Mouse (Mus musculus) MEL (cell line): ENCODE results near the gene Ptk7. TPM values are rescaled to one million over a fixed set of nuclear protein-coding genes. Genes with fewer than 3 reads are reported as not detected.

Experiments used
- DNase-seq: peaks from one replicate; pipeline ENCODE4 v3.0.0; 2011; ENCODE audit warnings: low read depth, low spot score
- H3K27ac ChIP-seq: 2 replicates; pipeline ENCODE4 v1.5.1; 2012; ENCODE audit warnings: low read depth, mild to moderate bottlenecking, control low read depth, low read length, moderate library complexity; ENCODE audit not compliant: control insufficient read depth
- H3K27me3 ChIP-seq, 2 experiments: fragments of 150-350 bp in 1 of 2; sonication (generic) in 1 of 2; 2 replicates each; pipeline ENCODE4 v1.6.1; 2012; ENCODE audit warnings: low read length in 2 of 2, mild to moderate bottlenecking in 2 of 2, improper control_type of control experiment in 1 of 2, moderate library complexity in 1 of 2; ENCODE audit not compliant: insufficient read depth in 2 of 2, control insufficient read depth in 1 of 2
- H3K36me3 ChIP-seq, 2 experiments: 2 replicates each; pipeline ENCODE4 v1.6.1; 2012 to 2014; ENCODE audit warnings: low read length in 2 of 2, improper control_type of control experiment in 1 of 2, inconsistent platforms in 1 of 2, mild to moderate bottlenecking in 1 of 2; ENCODE audit not compliant: insufficient read depth in 2 of 2, control insufficient read depth in 1 of 2
- H3K4me1 ChIP-seq, 2 experiments: fragments of 150-350 bp in 1 of 2; sonication (generic) in 1 of 2; 2 replicates each; pipeline ENCODE4 v1.6.1; 2012; ENCODE audit warnings: low read length in 2 of 2, improper control_type of control experiment in 1 of 2, mild to moderate bottlenecking in 1 of 2; ENCODE audit not compliant: insufficient read depth in 2 of 2, control insufficient read depth in 1 of 2
- H3K4me3 ChIP-seq, 2 experiments: fragments of 150-350 bp in 1 of 2; sonication (generic) in 1 of 2; 2 replicates each; pipeline ENCODE4 v1.5.1; 2012; ENCODE audit warnings: low read depth in 2 of 2, low read length in 2 of 2, mild to moderate bottlenecking in 2 of 2, moderate library complexity in 2 of 2, control low read depth in 1 of 2, improper control_type of control experiment in 1 of 2; ENCODE audit not compliant: control insufficient read depth in 1 of 2, insufficient read depth in 1 of 2
- H3K79me2 ChIP-seq: 2 replicates; pipeline ENCODE4 v1.6.1; 2012; ENCODE audit warnings: mild to moderate bottlenecking, low read length, moderate library complexity; ENCODE audit not compliant: control insufficient read depth, poor library complexity, insufficient read depth
- H3K9ac ChIP-seq: 2 replicates; pipeline ENCODE4 v1.6.1; 2012; ENCODE audit warnings: low read depth, mild to moderate bottlenecking, control low read depth, low read length, moderate library complexity; ENCODE audit not compliant: control insufficient read depth, poor library complexity, severe bottlenecking
- H3K9me3 ChIP-seq: fragments of 150-350 bp; sonication (generic); replicated peaks from 2 replicates; pipeline ENCODE4 v1.6.1; 2012; ENCODE audit warnings: mild to moderate bottlenecking, low read length, improper control_type of control experiment, moderate library complexity; ENCODE audit not compliant: insufficient read depth
- BHLHE40 ChIP-seq: IDR thresholded peaks from 2 replicates; pipeline ENCODE4 v1.6.1; 2012; ENCODE audit warnings: low read depth, mild to moderate bottlenecking, inconsistent platforms, low read length, improper control_type of control experiment, borderline replicate concordance
- CHD2 ChIP-seq: IDR thresholded peaks from 2 replicates; pipeline ENCODE4 v1.6.1; 2011; ENCODE audit warnings: low read length, improper control_type of control experiment
- CTCF ChIP-seq, 3 experiments: IDR thresholded peaks in 2 of 3; conservative IDR thresholded peaks in 1 of 3; 2 replicates each; pipeline ENCODE4 v1.5.1; 2011 to 2012; ENCODE audit warnings: low read length in 3 of 3, low read depth in 2 of 3, mild to moderate bottlenecking in 2 of 3, improper control_type of control experiment in 1 of 3, inconsistent platforms in 1 of 3, mixed read lengths in 1 of 3, moderate library complexity in 1 of 3; ENCODE audit not compliant: control insufficient read depth in 1 of 3, insufficient read depth in 1 of 3, poor library complexity in 1 of 3, severe bottlenecking in 1 of 3
- E2F4 ChIP-seq: IDR thresholded peaks from 2 replicates; pipeline ENCODE4 v1.6.1; 2011; ENCODE audit warnings: low read depth, low read length, improper control_type of control experiment, borderline replicate concordance
- ETS1 ChIP-seq: IDR thresholded peaks from 2 replicates; pipeline ENCODE4 v1.6.1; 2012; ENCODE audit warnings: low read depth, mild to moderate bottlenecking, inconsistent platforms, low read length, improper control_type of control experiment, moderate library complexity
- GABPA ChIP-seq: IDR thresholded peaks from 2 replicates; pipeline ENCODE4 v1.6.1; 2012; ENCODE audit warnings: low read depth, mild to moderate bottlenecking, inconsistent platforms, low read length, improper control_type of control experiment, moderate library complexity
- MAFK ChIP-seq: IDR thresholded peaks from 2 replicates; pipeline ENCODE4 v1.6.1; 2011; ENCODE audit warnings: low read depth, mild to moderate bottlenecking, low read length, improper control_type of control experiment, borderline replicate concordance
- MAX ChIP-seq: IDR thresholded peaks from 2 replicates; pipeline ENCODE4 v1.6.1; 2011; ENCODE audit warnings: low read length, improper control_type of control experiment
- MEF2A ChIP-seq: IDR thresholded peaks from 2 replicates; pipeline ENCODE4 v1.6.1; 2014; ENCODE audit warnings: low read depth, mild to moderate bottlenecking, inconsistent platforms, low read length, improper control_type of control experiment; ENCODE audit not compliant: poor library complexity, insufficient replicate concordance, severe bottlenecking; ENCODE audit errors: extremely low read depth
- MXI1 ChIP-seq: IDR thresholded peaks from 2 replicates; pipeline ENCODE4 v1.6.1; 2011; ENCODE audit warnings: mild to moderate bottlenecking, low read depth, low read length, improper control_type of control experiment
- MYB ChIP-seq: IDR thresholded peaks from 2 replicates; pipeline ENCODE4 v1.6.1; 2011; ENCODE audit warnings: mild to moderate bottlenecking, low read depth, low read length, improper control_type of control experiment
- NELFE ChIP-seq: IDR thresholded peaks from 2 replicates; pipeline ENCODE4 v1.6.1; 2011; ENCODE audit warnings: low read depth, low read length, improper control_type of control experiment
- POLR2AphosphoS2 ChIP-seq: IDR thresholded peaks from 2 replicates; pipeline ENCODE4 v1.6.1; 2011; ENCODE audit warnings: low read length, improper control_type of control experiment
- POLR2AphosphoS5 ChIP-seq: IDR thresholded peaks from 2 replicates; pipeline ENCODE4 v1.6.1; 2012; ENCODE audit warnings: low read depth, borderline replicate concordance, mild to moderate bottlenecking, inconsistent platforms, low read length, moderate library complexity, mixed read lengths
- RAD21 ChIP-seq: IDR thresholded peaks from 2 replicates; pipeline ENCODE4 v1.6.1; 2011; ENCODE audit warnings: mild to moderate bottlenecking, low read depth, low read length, improper control_type of control experiment
- RCOR1 ChIP-seq: IDR thresholded peaks from 2 replicates; pipeline ENCODE4 v1.6.1; 2012; ENCODE audit warnings: low read depth, mild to moderate bottlenecking, inconsistent platforms, low read length, improper control_type of control experiment
- SIN3A ChIP-seq: IDR thresholded peaks from 2 replicates; pipeline ENCODE4 v1.6.1; 2012; ENCODE audit warnings: low read length, improper control_type of control experiment, inconsistent platforms
- SMC3 ChIP-seq: IDR thresholded peaks from 2 replicates; pipeline ENCODE4 v1.6.1; 2011; ENCODE audit warnings: low read depth, low read length, improper control_type of control experiment
- TCF12 ChIP-seq: IDR thresholded peaks from 2 replicates; pipeline ENCODE4 v1.6.1; 2014; ENCODE audit warnings: low read depth, mild to moderate bottlenecking, inconsistent platforms, low read length, improper control_type of control experiment, moderate library complexity
- UBTF ChIP-seq: IDR thresholded peaks from 2 replicates; pipeline ENCODE4 v1.6.1; 2012; ENCODE audit warnings: low read depth, mild to moderate bottlenecking, inconsistent platforms, low read length, improper control_type of control experiment, moderate library complexity, borderline replicate concordance; ENCODE audit not compliant: insufficient read depth
- USF1 ChIP-seq: IDR thresholded peaks from 2 replicates; pipeline ENCODE4 v1.6.1; 2014; ENCODE audit warnings: low read depth, mild to moderate bottlenecking, inconsistent platforms, low read length, improper control_type of control experiment, moderate library complexity
- USF2 ChIP-seq, 2 experiments: IDR thresholded peaks; 2 replicates each; pipeline ENCODE4 v1.6.1; 2011 to 2012; ENCODE audit warnings: improper control_type of control experiment in 2 of 2, low read length in 2 of 2, borderline replicate concordance in 1 of 2, inconsistent platforms in 1 of 2, low read depth in 1 of 2, mild to moderate bottlenecking in 1 of 2; ENCODE audit not compliant: insufficient read depth in 1 of 2
- ZC3H11A ChIP-seq: IDR thresholded peaks from 2 replicates; pipeline ENCODE4 v1.6.1; 2012; ENCODE audit warnings: low read depth, mild to moderate bottlenecking, inconsistent platforms, low read length, improper control_type of control experiment
- ZKSCAN1 ChIP-seq: IDR thresholded peaks from 2 replicates; pipeline ENCODE4 v1.6.1; 2012; ENCODE audit warnings: low read depth, mild to moderate bottlenecking, inconsistent platforms, low read length, improper control_type of control experiment, moderate library complexity
- ZMIZ1 ChIP-seq: IDR thresholded peaks from 2 replicates; pipeline ENCODE4 v1.6.1; 2012; ENCODE audit warnings: low read depth, mild to moderate bottlenecking, inconsistent platforms, low read length, improper control_type of control experiment, moderate library complexity
- polyA plus RNA-seq, 2 experiments: library from polyadenylated mRNA; stranded (reverse) in 1 of 2; unstranded in 1 of 2; fragments of >175 nt in 1 of 2; fragments of >200 nt in 1 of 2; gene quantifications; 2 replicates each; pipeline versions ENCODE4 v1.2.1 to v1.2.4; 2012; ENCODE audit warnings: low replicate concordance in 2 of 2, low read depth in 1 of 2; ENCODE audit not compliant: insufficient read length in 2 of 2, insufficient read depth in 1 of 2, missing spikeins in 1 of 2
- total RNA-seq: library from RNA; depleted of rRNA; stranded (reverse); fragments of 300-350 nt; gene quantifications from 2 replicates; pipeline ENCODE4 v1.2.3, GENCODE M21; 2012

The Ptk7 gene
- total and polyA plus RNA-seq, 3 experiments: 0.04 to 0.10 TPM; not detected in 1

DNA sequence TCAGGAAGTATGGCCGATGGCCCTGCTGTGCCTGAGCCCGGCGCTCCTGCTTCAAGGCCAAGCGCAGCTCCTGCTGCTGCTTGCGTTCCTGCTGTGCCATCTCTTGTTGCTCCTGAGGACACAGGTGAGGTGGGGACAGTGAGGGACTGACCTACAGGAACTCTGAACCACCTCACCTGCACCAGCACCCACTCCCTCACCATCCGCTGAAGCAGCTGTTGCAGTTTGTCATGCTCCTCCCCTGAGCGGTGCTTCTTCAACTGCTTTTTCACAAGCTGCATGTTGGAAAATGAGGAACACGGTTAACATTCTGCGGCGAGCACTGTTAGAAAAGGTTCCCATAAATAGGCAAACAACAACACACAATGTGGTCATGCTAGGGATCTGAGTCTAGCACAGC is 40.6 kb upstream of the Ptk7 start:
- Histone ChIP-seq H3K4me3 (no peak overlapping the region), H3K9me3 (no peaks in the 10 kb centered on the region), H3K79me2 (peaks cover 12% of the 10 kb centered on the region), H3K36me3 (peaks cover 0 to 7% of the 10 kb centered on the region in 2 experiments; a peak in 3 of 4 replicates), H3K27me3 (no peaks in the 10 kb centered on the region), H3K4me1 (peaks cover 0 to 12% of the 10 kb centered on the region in 2 experiments; a peak in 3 of 4 replicates), H3K9ac (no peak overlapping the region), H3K27ac (no peak overlapping the region)
- TF ChIP-seq MYB: no peak
- TF ChIP-seq USF2 (IDR thresholded peaks at IDR 0.05; ENCODE audit: borderline replicate concordance in 1 of 2, insufficient read depth in 1 of 2, low read depth in 1 of 2, low read length in 2 of 2): no peak
- no peak for TF ChIP-seq MAFK
- no peak for TF ChIP-seq SMC3
- no peak for TF ChIP-seq ZKSCAN1
- no peak for TF ChIP-seq RAD21
- TF ChIP-seq POLR2AphosphoS5: no peak
- no peak for TF ChIP-seq MXI1
- TF ChIP-seq TCF12: no peak
- TF ChIP-seq CHD2: no peak
- TF ChIP-seq USF1: no peak
- TF ChIP-seq ZMIZ1: no peak
- no peak for TF ChIP-seq CTCF (IDR thresholded peaks at IDR 0.05 in 2 of 3, conservative IDR thresholded peaks at IDR 0.05 in 1 of 3; ENCODE audit: control insufficient read depth in 1 of 3, insufficient read depth in 1 of 3, low read depth in 2 of 3, low read length in 3 of 3, poor library complexity in 1 of 3, severe bottlenecking in 1 of 3)
- no peak for DNase-seq

DNA sequence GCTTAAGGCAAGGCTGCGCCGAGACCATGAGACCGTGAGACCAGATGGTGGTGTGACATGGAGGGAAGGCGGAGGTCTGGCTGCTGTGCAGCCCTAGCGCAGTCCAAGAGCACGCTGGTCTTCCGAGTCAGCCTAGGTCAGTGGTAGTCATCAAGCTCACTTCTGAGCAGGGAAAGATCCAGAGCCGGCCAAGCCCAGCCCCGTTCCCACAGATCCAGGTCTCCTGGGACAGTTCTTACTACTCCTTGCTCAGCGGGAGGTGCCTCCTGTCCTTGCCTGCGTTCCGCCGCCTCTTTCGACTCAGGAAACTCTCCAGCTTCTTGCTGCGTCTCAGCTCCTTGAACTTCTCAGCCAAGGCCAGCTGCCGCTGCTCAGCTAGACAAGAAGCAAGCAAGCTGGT is 38.4 kb upstream of the Ptk7 start:
- Histone ChIP-seq H3K4me1 (no peaks in the 10 kb centered on the region), H3K9me3 (no peaks in the 10 kb centered on the region), H3K36me3 (no peaks in the 10 kb centered on the region; a peak in 1 of 4 replicates), H3K27me3 (no peaks in the 10 kb centered on the region), H3K9ac (no peak overlapping the region), H3K79me2 (0 out of 2 replicates have a peak, but pooled peaks cover under 1% of the 10 kb centered on the region), H3K4me3 (no peak overlapping the region), H3K27ac (no peak overlapping the region)
- TF ChIP-seq UBTF: no peak
- no peak for TF ChIP-seq USF2 (IDR thresholded peaks at IDR 0.05; ENCODE audit: borderline replicate concordance in 1 of 2, insufficient read depth in 1 of 2, low read depth in 1 of 2, low read length in 2 of 2)
- no peak for DNase-seq

DNA sequence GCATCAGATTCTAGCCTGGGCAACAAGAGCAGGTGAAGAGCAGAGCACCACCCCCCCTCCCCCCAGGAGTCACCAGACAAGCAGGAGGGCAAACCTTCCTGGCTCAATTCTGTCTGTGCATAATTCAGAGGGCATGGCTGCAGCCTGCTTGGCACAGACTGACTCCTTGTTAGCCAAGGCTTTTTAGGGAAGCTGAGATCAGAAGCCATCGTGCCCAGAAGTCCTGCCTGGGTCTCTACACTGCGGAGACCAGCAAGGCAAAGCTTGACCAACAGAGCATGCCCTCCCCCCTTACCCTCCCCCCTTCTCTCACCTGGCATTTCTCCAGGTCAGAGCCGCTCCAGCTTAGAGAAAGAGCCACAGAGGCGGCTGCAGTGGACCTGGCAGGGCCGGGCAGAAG is 33.4 kb upstream of the Ptk7 start:
- H3K4me1 ChIP-seq: no peaks in the 10 kb centered on the region
- H3K36me3 ChIP-seq: no peaks in the 10 kb centered on the region; a peak in 1 of 4 replicates
- no peak overlapping the region for H3K4me3 ChIP-seq
- H3K9ac ChIP-seq: no peak overlapping the region
- no peak overlapping the region for H3K27ac ChIP-seq
- no peak for DNase-seq
- no peaks in the 10 kb centered on the region for H3K9me3 ChIP-seq
- no peaks in the 10 kb centered on the region for H3K79me2 ChIP-seq
- no peaks in the 10 kb centered on the region for H3K27me3 ChIP-seq
- TF ChIP-seq RCOR1 (no peak), GABPA (no peak), SIN3A (no peak), E2F4 (no peak), TCF12 (no peak), ETS1 (no peak), POLR2AphosphoS5 (no peak), MAX (no peak), POLR2AphosphoS2 (no peak), MXI1 (no peak), CHD2 (no peak), NELFE (no peak), USF1 (no peak), MEF2A (no peak), BHLHE40 (no peak), ZC3H11A (no peak)
